Mouse (Mus musculus): ENCODE results near the gene Zkscan17.
A peak's percentile ranks its signal among the peaks of the same experiment; 100 is the strongest.

Zkscan17 gene

GRCm38 (mm10) chr11:59450230-59450771, 76.2 kb downstream of the Zkscan17 start:
- DNase-seq: peak in 1 of 2 experiments; percentile 54

GRCm38 (mm10) chr11:59449741-59450229, 76.8 kb downstream of the Zkscan17 start, which contains the start of gene Jmjd4:
TSS of gene Jmjd4 (plus strand) at chr11:59450045.
- peak; percentile 95 to 97 for DNase-seq

GRCm38 (mm10) chr11:59443102-59443501, 83.4 kb downstream of the Zkscan17 start:
- DNase-seq: no peak

GRCm38 (mm10) chr11:59437954-59438353, 88.6 kb downstream of the Zkscan17 start:
- DNase-seq: no peak
